Mouse (Mus musculus): ENCODE data around the gene Miga1.

Gene Miga1

GRCm38 (mm10) chr3:152243304-152243703 is 96.9 kb downstream of the Miga1 start:
- no peak for DNase-seq (ENCODE audit: low spot score)

- DNase-seq (ENCODE audit: low spot score) = no peak
These were observed 99.1 kb downstream of the Miga1 start for GRCm38 (mm10) chr3:152241098-152241497.

- no peak for DNase-seq (ENCODE audit: low spot score)
These were observed 100.6 kb downstream of the Miga1 start for GRCm38 (mm10) chr3:152239592-152239991.

GRCm38 (mm10) chr3:152238836-152239235 is 101.4 kb downstream of the Miga1 start:
- no peak for DNase-seq (ENCODE audit: low spot score)

- DNase-seq (ENCODE audit: low spot score) = no peak
These were observed 104.4 kb downstream of the Miga1 start for GRCm38 (mm10) chr3:152235805-152236204.

GRCm38 (mm10) chr3:152235238-152235637 is 105.0 kb downstream of the Miga1 start:
- DNase-seq (ENCODE audit: low spot score) = no peak

- DNase-seq (ENCODE audit: low spot score) = no peak
These were observed 108.7 kb downstream of the Miga1 start for GRCm38 (mm10) chr3:152231333-152232100.

GRCm38 (mm10) chr3:152229271-152229670 is 110.9 kb downstream of the Miga1 start:
- DNase-seq (ENCODE audit: low spot score) = no peak

GRCm38 (mm10) chr3:152228843-152229242 is 111.4 kb downstream of the Miga1 start:
- DNase-seq (ENCODE audit: low spot score) = no peak

- no peak for DNase-seq (ENCODE audit: low spot score)
These were observed 114.3 kb downstream of the Miga1 start for GRCm38 (mm10) chr3:152225906-152226305.

GRCm38 (mm10) chr3:152224918-152225317 is 115.3 kb downstream of the Miga1 start:
- DNase-seq (ENCODE audit: low spot score) = no peak
